Mouse (Mus musculus): ENCODE data around the gene Psg20. TPM values are rescaled to one million over a fixed set of nuclear protein-coding genes. Genes with fewer than 3 reads are reported as not detected.
"Not testable (repeated sequence)": the region's sequence is repeated elsewhere in the genome, so short reads cannot be mapped to it uniquely, and the experiment has no call there.

The Psg20 gene
- total RNA-seq (2021) = not detected
- long read RNA-seq = 0 reads

DNA sequence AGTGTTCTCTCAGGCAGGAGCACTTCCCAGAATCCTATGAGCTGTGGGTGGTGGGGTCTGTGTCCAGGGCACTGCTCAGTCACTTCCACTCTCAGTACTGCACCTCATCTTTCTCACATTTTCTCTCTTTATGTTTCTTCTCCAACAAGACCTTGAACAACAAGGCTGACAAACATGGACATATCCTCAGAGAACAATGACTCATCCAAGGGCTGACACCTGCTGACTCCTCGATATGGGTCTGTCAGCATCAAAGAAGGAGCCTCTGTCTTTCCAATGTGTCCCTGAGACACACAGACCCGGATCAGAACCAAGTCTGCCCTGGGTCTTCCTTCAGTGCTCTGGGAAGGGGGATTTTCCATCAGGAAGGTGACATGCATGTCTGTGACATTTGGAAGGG is at the start of gene Psg20:
Psg20 (minus strand) TSS at position 101 of the 400 bp plus-strand sequence.
- DNase-seq (ENCODE audit: low spot score in 2 of 2) = no peak

DNA sequence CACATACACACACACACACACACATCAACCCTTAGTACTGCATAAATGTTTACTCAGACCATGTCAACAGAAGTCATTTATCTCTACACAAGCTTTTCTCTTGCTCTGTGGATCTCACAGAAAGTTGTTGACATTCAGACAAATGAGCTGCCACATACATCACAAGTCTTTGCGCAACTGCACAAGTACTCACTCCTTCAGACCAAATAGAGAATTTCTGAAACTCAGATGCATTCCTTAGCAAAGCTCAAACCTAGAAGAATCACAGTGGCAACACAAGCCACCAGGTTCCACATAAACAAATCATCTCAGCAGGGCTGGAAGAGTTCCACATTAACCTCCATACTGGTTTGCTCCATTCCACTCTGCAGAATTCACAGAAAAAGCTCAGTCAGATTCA is 48.5 kb upstream of the Psg20 start:
- DNase-seq (ENCODE audit: low spot score in 2 of 2) = no peak

DNA sequence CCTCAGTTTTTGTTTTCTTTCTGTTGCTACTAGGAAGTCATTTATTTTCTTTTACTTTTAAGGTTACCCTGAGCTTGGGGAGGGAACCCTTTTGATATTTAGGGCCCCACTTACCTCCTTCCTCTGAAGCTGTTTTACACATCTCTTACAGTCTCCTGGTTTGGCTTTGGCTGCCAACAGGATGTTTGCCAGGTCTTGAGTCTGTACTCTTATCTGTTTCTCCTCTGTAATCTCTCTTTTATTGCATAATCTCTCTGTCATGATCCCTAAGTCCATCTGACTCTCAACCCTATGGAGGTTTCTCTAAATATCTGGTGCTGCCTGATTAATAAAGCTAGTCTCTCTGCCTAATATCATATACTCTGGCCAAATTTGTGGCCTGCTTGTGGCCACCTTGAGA is 47.1 kb upstream of the Psg20 start:
- DNase-seq (ENCODE audit: low spot score in 2 of 2) = no peak

DNA sequence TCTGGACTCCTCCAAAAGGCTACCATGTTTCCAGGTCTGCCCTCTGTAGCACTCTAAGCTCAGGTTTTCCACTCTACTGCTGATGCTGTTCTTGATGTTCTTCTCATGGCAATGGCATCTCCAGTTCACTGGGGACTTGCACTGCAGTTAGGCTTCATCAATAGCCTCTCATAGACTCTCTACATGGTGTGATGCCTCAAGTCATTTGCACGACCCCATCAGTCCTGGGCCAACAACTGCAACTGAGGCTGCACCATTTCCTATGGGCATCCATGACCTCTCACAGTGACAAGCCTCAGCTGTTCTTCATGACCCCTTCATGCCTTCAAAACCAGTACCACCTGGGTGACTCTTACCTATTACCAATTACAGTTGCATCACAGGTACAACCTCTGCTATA is 42.4 kb upstream of the Psg20 start:
- DNase-seq (ENCODE audit: low spot score in 2 of 2) = no peak

DNA sequence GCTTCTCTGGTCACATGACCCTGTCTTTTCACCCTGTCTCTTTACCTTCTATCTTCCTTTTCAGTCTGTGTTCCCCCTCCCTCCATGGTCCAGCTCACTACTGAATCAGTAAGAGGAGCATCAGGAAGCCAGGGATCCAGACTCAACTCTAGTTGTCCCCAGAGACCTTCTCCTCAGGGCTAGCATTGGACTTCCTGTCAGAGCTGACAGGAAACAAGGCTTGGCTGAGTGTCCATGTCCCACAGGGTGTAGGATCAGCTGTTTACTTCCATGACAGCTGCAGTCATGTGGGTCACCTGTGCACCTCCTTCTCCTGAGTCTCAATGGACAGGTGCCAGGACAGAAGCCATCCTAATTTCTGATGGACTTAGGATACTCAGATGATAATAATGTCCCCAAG is 39.9 kb upstream of the Psg20 start:
- not testable (repeated sequence) for DNase-seq (ENCODE audit: low spot score in 2 of 2)

DNA sequence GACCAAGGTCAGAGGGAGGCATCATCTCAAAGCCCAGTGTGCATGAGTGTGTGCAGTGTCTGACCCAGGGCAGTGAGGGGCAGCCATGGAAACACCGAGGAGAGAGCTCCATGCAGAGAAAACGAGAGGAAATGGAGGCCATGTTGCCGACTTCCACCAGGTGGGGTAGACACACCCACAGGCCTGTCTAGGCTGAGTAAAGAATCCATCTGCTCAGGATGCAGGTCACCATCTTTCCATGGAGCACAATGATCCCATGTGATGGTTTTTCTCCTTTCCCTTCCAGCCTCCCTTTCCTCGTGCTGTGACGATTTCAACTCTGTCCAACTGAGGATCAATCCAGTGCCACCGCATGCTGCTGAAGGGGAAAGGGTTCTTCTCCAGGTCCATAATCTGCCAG is 38.0 kb upstream of the Psg20 start:
- no peak for DNase-seq (ENCODE audit: low spot score in 2 of 2)

DNA sequence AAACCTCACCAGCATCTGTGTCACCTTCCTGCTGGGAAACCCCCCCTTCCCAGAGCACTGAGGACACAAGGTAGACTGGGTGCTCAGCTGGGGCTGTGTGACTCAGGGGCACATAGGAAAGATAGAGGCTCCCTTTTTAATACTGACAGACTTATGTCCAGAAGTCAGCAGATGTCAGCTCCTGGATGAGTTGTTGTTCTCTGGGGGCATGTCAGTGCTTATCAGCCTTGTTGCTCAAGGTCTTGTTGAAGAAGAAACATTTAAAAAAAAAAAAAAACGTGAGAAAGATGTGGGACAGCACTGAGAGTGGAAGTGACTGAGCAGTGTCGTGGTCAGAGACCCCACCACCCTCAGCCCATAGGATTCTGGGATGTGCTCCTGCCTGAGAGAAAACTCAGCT is 31.8 kb upstream of the Psg20 start, which contains the start of gene Psg22:
Psg22 (plus strand) TSS at position 301 of the 400 bp plus-strand sequence.
- DNase-seq (ENCODE audit: low spot score in 2 of 2) = no peak

DNA sequence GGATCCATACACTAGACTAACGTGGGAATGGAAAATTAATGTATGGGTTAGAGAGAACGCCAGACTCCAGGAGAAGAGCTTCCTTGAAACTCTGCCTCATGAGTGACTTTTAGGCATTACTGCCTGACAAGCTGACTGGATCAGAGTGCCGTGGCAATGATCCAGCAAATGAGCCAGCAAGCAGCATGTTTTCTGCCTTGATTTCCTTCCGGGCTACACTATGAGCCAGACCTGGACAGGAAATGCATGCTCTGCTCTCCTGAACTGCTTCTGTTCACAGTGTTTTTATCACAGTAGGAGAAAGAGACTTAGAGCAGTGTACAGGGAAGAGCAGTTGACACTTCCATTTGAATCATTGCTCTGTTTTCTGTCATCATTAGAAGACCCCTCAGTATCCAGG is 29.6 kb upstream of the Psg20 start:
- DNase-seq (ENCODE audit: low spot score in 2 of 2) = no peak

DNA sequence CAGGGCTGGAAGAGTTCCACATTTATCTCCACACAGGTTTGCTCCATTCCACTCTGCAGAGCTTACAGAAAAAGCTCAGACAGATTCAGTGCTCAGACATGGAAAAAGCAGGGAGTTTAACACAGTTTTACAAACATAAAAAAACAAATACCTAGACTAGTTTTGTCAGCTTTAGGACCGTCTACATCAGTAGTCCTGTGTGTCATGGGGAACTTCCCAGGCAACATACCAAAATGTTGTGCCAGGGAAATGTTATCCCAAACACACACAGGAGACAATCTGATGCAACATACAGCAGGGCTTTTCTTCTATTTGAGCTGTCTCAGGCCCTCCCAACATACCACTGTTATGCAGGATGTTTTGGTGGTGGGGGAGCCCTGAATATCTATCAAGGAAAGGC is 24.9 kb upstream of the Psg20 start:
- DNase-seq (ENCODE audit: low spot score in 2 of 2) = no peak

DNA sequence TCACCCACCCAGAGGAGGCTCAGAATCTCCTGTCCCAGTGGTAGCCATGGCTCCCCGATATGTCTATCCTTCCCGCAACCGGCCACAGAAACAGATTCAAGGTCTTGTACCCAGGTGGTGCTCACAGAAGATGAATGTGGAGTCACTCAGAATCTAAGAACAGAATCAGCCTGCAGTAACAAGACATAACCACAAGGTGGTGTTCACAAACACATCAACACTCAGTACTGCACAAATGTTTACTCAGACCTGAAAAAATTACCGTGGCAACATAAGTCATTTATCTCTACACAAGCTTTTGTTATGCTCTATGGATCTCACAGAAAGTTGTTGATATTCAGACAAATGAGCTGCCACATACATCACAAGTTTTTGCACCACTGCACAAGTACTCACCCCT is 24.3 kb upstream of the Psg20 start:
- DNase-seq (ENCODE audit: low spot score in 2 of 2) = peak in 1 of 2 experiments; percentile 12

DNA sequence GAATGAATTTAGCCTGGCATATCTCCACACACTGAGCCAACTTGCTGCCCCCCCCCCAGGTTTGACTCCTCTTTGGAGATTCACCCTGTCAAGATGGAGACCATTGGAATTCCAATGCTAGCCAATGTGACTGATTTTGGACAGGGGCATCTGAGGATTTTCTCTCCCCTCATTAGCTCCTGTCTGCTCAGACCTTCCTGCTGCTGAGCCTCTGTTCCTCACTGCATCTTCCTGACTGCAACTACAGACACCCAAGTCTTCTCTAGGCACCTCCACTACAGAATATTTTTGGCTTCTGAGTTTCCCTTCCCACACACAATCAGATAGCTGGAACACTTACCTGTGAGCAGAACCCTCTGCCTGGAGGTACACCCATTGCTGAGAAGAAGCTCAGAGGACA is 399 bp downstream of the Psg20 start:
- no peak for DNase-seq (ENCODE audit: low spot score in 2 of 2)

DNA sequence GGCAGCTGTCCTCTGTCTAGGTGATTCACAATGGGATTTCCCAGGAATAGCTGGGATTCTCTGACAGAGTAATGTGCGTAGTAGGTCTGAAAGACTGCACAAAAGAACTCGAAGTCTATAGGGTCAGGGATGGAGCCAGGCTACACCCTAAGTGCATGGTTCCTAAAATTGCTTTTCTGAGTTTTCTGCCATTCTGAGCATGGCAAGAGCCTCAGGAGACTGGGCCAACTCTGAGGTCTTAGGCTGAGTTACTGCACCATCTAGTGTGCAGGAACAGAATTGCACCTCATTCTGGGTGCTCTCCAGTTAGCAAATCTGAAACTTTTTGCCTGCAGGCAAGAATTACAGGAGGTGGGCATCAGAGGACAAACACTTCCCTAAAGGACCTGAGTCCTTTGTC is 6.2 kb downstream of the Psg20 start:
- peak in 1 of 2 experiments; percentile 51 for DNase-seq (ENCODE audit: low spot score in 2 of 2)

DNA sequence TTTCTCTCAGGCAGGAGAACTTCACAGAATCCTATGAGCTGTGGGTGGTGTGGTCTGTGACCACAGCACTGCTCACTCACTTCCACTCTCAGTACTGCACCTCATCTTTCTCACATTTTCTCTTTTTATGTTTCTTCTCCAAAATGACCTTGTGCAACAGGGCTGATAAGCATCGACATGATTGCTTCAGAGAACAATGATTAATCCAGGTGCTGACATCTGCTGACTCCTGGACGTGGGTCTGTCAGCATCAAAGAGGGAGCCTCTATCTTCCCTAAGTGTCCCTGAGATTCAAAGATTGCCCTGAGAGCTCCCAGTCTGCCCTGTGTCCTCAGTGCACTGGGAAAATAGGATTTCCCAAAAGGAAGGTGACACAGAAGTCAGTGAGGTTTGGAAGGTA is 29.4 kb downstream of the Psg20 start, which contains the start of gene Psg21:
Psg21 (minus strand) TSS at position 101 of the 400 bp plus-strand sequence.
- DNase-seq (ENCODE audit: low spot score in 2 of 2) = not testable (repeated sequence)

DNA sequence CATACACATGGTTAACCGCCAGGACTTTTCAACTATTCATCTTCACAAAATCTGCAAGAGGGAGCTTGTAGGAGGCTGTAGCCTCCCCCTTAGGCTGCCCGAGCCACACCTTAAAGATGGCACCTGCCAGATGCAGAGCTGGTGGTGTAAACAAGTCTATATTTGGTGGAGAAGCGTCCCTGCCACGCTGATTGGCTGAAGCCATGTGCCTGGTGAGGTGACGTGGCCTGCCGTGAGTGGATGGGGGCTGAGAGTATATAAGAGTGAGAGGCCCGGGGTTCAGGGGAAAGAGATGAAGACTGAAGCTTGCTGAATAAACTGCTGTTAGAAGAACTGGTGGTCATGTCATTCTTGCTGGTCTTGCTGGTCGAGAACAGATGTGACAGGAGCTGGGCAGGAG is 59.1 kb downstream of the Psg20 start:
- DNase-seq (ENCODE audit: low spot score in 2 of 2) = not testable (repeated sequence)

Other genes with a start within 250 kb of the Psg20 start
- gene Psg26, start 202.0 kb downstream of the Psg20 start, total RNA-seq (2021) = not detected
- not detected for gene Psg25, start 153.9 kb downstream of the Psg20 start, total RNA-seq (2021)
- gene Psg27, start 118.9 kb downstream of the Psg20 start, total RNA-seq (2021) = not detected
- not detected for gene Psg23, start 69.7 kb downstream of the Psg20 start, total RNA-seq (2021)
- not detected for gene Psg21, start 29.5 kb downstream of the Psg20 start, total RNA-seq (2021)
- gene Psg22, start 31.9 kb upstream of the Psg20 start, total RNA-seq (2021) = not detected
- not detected for gene Psg19, start 112.3 kb upstream of the Psg20 start, total RNA-seq (2021)
- not detected for gene Psg17, start 135.4 kb upstream of the Psg20 start, total RNA-seq (2021)
- 1 to 10 TPM; 1.3 to 2.2 TPM for gene Mill2, start 153.8 kb upstream of the Psg20 start, total RNA-seq (2021)
- gene Pglyrp1, start 185.1 kb upstream of the Psg20 start, total RNA-seq (2021) = 10 to 100 TPM; 15.5 to 23.3 TPM
- gene Ccdc61, start 224.2 kb upstream of the Psg20 start, total RNA-seq (2021) = 10 to 100 TPM; 10.4 to 10.9 TPM
- gene Nova2, start 239.7 kb upstream of the Psg20 start, total RNA-seq (2021) = 10 to 100 TPM; 76.3 to 79.4 TPM

All from layer of hippocampus, adult 18-20 months (tissue).